Mouse (Mus musculus) megakaryocyte, embryonic 14.5 days (primary cell): ENCODE data around the gene Gm9048. TPM values are rescaled to one million over a fixed set of nuclear protein-coding genes. Genes with fewer than 3 reads are reported as not detected.
"Not testable (repeated sequence)": the region's sequence is repeated elsewhere in the genome, so short reads cannot be mapped to it uniquely, and the experiment has no call there.

Experiments
- H3K27me3 ChIP-seq: replicated peaks from 2 replicates; pipeline ENCODE3; 2012; ENCODE audit warnings: inconsistent platforms
- H3K36me3 ChIP-seq: replicated peaks from 2 replicates; pipeline ENCODE3; 2012; ENCODE audit warnings: low read length, inconsistent platforms, mixed read lengths
- H3K4me1 ChIP-seq: 2 replicates; pipeline ENCODE4 v1.6.1; 2012; ENCODE audit warnings: inconsistent platforms
- H3K4me3 ChIP-seq: replicated peaks from 2 replicates; pipeline ENCODE3; 2012; ENCODE audit warnings: moderate library complexity, mild to moderate bottlenecking, inconsistent platforms
- H3K9me3 ChIP-seq: 2 replicates; pipeline ENCODE4 v1.6.1; 2012; ENCODE audit warnings: inconsistent platforms
- FLI1 ChIP-seq: IDR thresholded peaks from 2 replicates; pipeline ENCODE4 v1.6.1; 2012; ENCODE audit warnings: low read length, inconsistent platforms, mixed read lengths
- GATA1 ChIP-seq: IDR thresholded peaks from 3 replicates; pipeline ENCODE4 v1.6.1; 2012; ENCODE audit warnings: mixed read lengths, low read length, inconsistent platforms, borderline replicate concordance
- polyA plus RNA-seq: library from polyadenylated mRNA; stranded (reverse); fragments of >175 nt; gene quantifications from 2 replicates; pipeline ENCODE4 v1.2.3, GENCODE M21; 2012; ENCODE audit warnings: low replicate concordance; ENCODE audit not compliant: insufficient read depth

Gm9048 gene
- not detected in 2 replicates for polyA plus RNA-seq

GRCm38 (mm10) chr10:118348579-118348978, at the start of gene Gm9048:
Gene Gm9048, minus strand, starts transcription at chr10:118348679.
- not testable (repeated sequence) for H3K4me3 ChIP-seq, H3K36me3 ChIP-seq, H3K9me3 ChIP-seq, H3K4me1 ChIP-seq, H3K27me3 ChIP-seq

DNA sequence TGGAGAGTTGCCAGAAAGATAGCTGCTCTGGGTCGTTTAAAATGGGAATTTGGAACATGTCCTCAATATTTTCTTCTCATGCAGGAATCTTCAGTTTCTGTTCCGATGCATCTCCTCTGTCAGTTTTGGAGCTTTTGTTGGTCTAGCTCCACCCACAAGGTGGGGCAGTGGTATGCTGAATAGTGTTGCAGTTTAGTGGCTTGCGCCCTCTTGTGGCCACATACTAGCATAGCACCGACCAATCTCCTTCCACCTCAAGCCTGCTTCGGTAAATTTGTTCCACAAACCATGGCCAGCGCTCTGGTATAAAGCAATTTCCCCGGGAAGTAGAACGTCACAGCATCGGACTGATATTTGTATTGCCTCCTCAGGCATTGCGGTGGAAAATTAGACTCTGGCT, 22.0 kb upstream of the Gm9048 start:
- peak overlapping the region; percentile 66 for H3K4me3 ChIP-seq
- no peak for TF ChIP-seq FLI1
- no peak for TF ChIP-seq GATA1
- no peaks in the 10 kb centered on the region for H3K36me3 ChIP-seq
- H3K9me3 ChIP-seq = peaks cover 9% of the 10 kb centered on the region
- peaks cover 2% of the 10 kb centered on the region for H3K27me3 ChIP-seq
- H3K4me1 ChIP-seq = peaks cover 15% of the 10 kb centered on the region; the same call in 1 of the 2 replicates

DNA sequence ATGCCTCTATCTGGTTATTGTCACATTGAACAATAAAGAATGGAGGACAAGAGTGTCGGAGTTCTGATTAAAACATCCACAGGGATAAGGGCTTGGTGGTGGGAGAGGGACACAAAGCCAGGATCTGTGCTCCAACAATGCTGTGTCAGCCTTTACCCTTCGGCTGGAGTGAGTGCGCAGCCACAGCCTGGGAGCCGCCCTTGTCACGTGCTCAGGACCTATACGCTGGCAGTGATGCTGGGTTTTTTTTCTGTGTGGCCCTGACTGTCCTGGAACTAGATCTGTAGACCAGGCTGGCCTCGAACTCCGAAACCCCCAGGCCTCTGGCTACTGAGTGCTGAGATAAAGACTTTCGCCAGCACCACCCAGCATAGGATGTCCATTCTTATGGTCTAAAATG, 21.0 kb upstream of the Gm9048 start:
- H3K4me1 ChIP-seq = peaks cover 15% of the 10 kb centered on the region; the same call in 1 of the 2 replicates
- H3K9me3 ChIP-seq = peaks cover 9% of the 10 kb centered on the region
- no peak overlapping the region for H3K4me3 ChIP-seq
- TF ChIP-seq GATA1 (no peak), FLI1 (no peak)
- H3K36me3 ChIP-seq = no peaks in the 10 kb centered on the region
- peaks cover 2% of the 10 kb centered on the region for H3K27me3 ChIP-seq

GRCm38 (mm10) chr10:118354005-118354404, 5.5 kb upstream of the Gm9048 start, which contains the start of gene Gm9049:
Gene Gm9049, minus strand, starts transcription at chr10:118354105.
- H3K4me1 ChIP-seq, H3K36me3 ChIP-seq, H3K9me3 ChIP-seq, H3K4me3 ChIP-seq, H3K27me3 ChIP-seq: not testable (repeated sequence)

- not testable (repeated sequence) for H3K9me3 ChIP-seq, H3K36me3 ChIP-seq, H3K27me3 ChIP-seq, H3K4me3 ChIP-seq, H3K4me1 ChIP-seq
Observed at GRCm38 (mm10) chr10:118343155-118343554, 5.3 kb downstream of the Gm9048 start, which contains the start of gene Gm9046. Gene Gm9046, minus strand, starts transcription at chr10:118343255.

DNA sequence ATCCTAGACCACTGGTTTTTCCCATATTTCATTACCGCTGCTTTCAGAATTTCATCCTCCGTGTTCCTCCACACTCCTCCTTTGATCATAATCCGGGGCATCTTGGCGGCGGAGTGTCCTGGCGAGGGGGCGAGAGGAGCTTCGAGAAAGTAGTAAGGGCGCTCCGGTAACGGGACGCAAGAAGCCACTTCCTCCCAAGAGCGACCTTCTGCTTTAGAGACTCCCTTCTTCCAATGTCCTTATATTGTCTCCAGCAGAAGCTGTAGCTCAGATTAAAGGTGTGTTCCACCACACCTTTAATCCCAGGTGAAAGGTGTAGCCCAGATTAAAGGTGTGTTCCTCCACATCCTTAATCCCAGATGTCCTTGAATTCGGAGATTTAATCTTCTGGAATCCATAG, 10.7 kb downstream of the Gm9048 start, which contains the start of gene Gm9045:
Gene Gm9045 (minus strand): TSS at position 101 of the 400 bp plus-strand sequence.
- not testable (repeated sequence) for H3K4me1 ChIP-seq, H3K36me3 ChIP-seq, H3K4me3 ChIP-seq, H3K27me3 ChIP-seq, H3K9me3 ChIP-seq

DNA sequence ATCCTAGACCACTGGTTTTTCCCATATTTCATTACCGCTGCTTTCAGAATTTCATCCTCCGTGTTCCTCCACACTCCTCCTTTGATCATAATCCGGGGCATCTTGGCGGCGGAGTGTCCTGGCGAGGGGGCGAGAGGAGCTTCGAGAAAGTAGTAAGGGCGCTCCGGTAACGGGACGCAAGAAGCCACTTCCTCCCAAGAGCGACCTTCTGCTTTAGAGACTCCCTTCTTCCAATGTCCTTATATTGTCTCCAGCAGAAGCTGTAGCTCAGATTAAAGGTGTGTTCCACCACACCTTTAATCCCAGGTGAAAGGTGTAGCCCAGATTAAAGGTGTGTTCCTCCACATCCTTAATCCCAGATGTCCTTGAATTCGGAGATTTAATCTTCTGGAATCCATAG, 16.2 kb downstream of the Gm9048 start, which contains the start of gene Gm9044:
Gene Gm9044 (minus strand): TSS at position 101 of the 400 bp plus-strand sequence.
- not testable (repeated sequence) for H3K4me3 ChIP-seq, H3K9me3 ChIP-seq, H3K27me3 ChIP-seq, H3K4me1 ChIP-seq, H3K36me3 ChIP-seq

GRCm38 (mm10) chr10:118326869-118327268, 21.6 kb downstream of the Gm9048 start, which contains the start of gene Gm9040:
Gene Gm9040, minus strand, starts transcription at chr10:118326969.
- not testable (repeated sequence) for H3K9me3 ChIP-seq, H3K4me1 ChIP-seq, H3K4me3 ChIP-seq, H3K27me3 ChIP-seq, H3K36me3 ChIP-seq

- Histone ChIP-seq H3K4me1 (no peaks in the 10 kb centered on the region), H3K27me3 (no peaks in the 10 kb centered on the region), H3K4me3 (no peak overlapping the region), H3K9me3 (no peaks in the 10 kb centered on the region), H3K36me3 (no peaks in the 10 kb centered on the region)
- TF ChIP-seq GATA1 = no peak
- no peak for TF ChIP-seq FLI1
Observed at GRCm38 (mm10) chr10:118319024-118319423, 29.5 kb downstream of the Gm9048 start.

DNA sequence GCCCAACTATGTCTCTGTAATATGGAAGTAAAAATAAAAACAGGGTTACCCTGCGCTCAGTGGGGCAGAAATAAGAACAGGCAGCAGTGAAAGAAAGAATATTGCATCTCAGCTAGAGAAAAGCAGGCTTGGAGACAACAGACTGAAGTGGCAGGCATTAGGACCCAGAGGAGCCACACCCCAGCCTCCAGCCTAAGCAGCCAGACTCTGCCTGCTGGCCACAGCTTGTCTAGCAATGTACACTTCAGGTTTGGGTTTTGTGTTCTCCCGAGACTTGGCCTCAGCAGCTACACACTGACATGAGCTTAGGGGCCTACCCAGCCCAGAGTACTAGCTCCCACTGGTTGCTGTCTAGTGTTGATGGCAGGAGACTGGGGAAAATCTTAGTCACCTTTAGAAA, 46.3 kb downstream of the Gm9048 start:
- H3K4me3 ChIP-seq, H3K27me3 ChIP-seq, H3K36me3 ChIP-seq, H3K9me3 ChIP-seq, H3K4me1 ChIP-seq: not testable (repeated sequence)

Other genes starting within 250 kb of the Gm9048 start
- 11.5 and 54.4 TPM in 2 replicates for gene Mdm1, start 206.9 kb downstream of the Gm9048 start, polyA plus RNA-seq
- gene Il22, start 143.7 kb downstream of the Gm9048 start, polyA plus RNA-seq = not detected in 2 replicates
- gene Gm32717, start 107.9 kb downstream of the Gm9048 start, polyA plus RNA-seq = 0.16 TPM in 1 of 2 replicates, not detected in the other
- 0.16 TPM in 1 of 2 replicates, not detected in the other for gene Gm32802, start 90.0 kb downstream of the Gm9048 start, polyA plus RNA-seq
- gene Iltifb, start 53.6 kb downstream of the Gm9048 start, polyA plus RNA-seq = not detected in 2 replicates
- not detected in 2 replicates for gene Gm9040, start 21.7 kb downstream of the Gm9048 start, polyA plus RNA-seq
- not detected in 2 replicates for gene Gm9044, start 16.3 kb downstream of the Gm9048 start, polyA plus RNA-seq
- gene Gm9045, start 10.8 kb downstream of the Gm9048 start, polyA plus RNA-seq = not detected in 2 replicates
- not detected in 2 replicates for gene Gm9046, start 5.4 kb downstream of the Gm9048 start, polyA plus RNA-seq
- not detected in 2 replicates for gene Gm9049, start 5.4 kb upstream of the Gm9048 start, polyA plus RNA-seq
- gene Ifng, start 92.4 kb upstream of the Gm9048 start, polyA plus RNA-seq = not detected in 2 replicates